Mouse (Mus musculus): ENCODE measurements around the gene Inca1. TPM values are rescaled to one million over a fixed set of nuclear protein-coding genes. Genes with fewer than 3 reads are reported as not detected.

Inca1 gene
- polyA plus RNA-seq, 1 experiment from 2014 or later = 1.1 TPM

DNA sequence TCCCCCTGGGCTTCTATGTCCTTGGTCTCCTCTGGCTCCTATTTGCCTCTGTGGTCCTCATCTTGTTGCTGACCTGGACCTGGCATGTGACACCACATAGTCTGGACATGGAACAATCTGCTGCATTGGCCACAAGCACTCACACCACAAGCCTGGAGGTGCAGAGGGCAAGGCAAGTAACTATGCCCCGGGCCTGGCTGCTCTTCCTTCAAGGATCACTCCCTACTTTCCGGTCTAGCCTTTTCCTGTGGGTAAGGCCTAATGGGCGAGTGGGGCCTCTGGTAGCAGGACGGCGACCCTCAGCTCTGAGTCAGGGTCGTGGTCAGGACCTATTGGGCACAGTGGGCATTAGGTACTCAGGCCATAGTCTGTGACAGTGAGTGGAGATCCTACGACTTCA, 58.7 kb downstream of the Inca1 start:
- H3K4me2 ChIP-seq = no peak overlapping the region
- no peaks in the 10 kb centered on the region for H3K27me3 ChIP-seq (ENCODE audit: insufficient read depth, low read length)
- no peak overlapping the region for H3K4me3 ChIP-seq (ENCODE audit: low read depth, low read length)
- DNase-seq = no peak
- H3K36me3 ChIP-seq (ENCODE audit: insufficient read depth) = peaks cover 27% of the 10 kb centered on the region
- H3K27ac ChIP-seq (ENCODE audit: low read depth) = no peak overlapping the region
- no peak overlapping the region for H3K9ac ChIP-seq
- no peak for ATAC-seq (ENCODE audit: insufficient read depth)
- H3K9me3 ChIP-seq (ENCODE audit: low read depth, low read length) = no peaks in the 10 kb centered on the region
- no peak for TF ChIP-seq CTCF (IDR thresholded peaks at IDR 0.05; ENCODE audit: low read depth)
- peaks cover 6% of the 10 kb centered on the region; the same call in 1 of the 2 replicates for H3K4me1 ChIP-seq (ENCODE audit: insufficient read depth)
- 84% methylated on average over 7 of the region's 7 CpGs for WGBS

DNA sequence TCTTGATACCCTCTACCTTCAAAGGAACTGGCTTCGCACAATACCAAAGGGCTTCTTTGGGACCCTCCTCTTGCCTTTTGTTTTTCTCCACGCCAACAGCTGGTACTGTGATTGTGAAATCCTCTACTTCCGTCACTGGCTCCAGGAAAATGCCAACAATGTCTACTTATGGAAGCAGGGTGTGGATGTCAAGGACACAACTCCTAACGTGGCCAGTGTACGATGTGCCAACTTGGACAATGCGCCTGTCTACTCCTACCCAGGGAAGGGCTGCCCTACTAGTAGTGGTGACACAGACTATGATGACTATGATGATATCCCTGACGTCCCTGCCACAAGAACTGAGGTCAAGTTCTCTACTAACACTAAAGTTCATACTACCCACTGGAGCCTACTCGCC, 60.0 kb downstream of the Inca1 start:
- H3K4me3 ChIP-seq (ENCODE audit: low read depth, low read length) = no peak overlapping the region
- WGBS = 77% methylated on average over 8 of the region's 8 CpGs
- no peak for ATAC-seq (ENCODE audit: insufficient read depth)

GRCm38 (mm10) chr11:70638714-70639278, 61.2 kb downstream of the Inca1 start, which contains the start of gene Gp1ba:
Gene Gp1ba, plus strand, starts transcription at chr11:70639122.
- H3K9ac ChIP-seq = no peak within 1 kb of the TSS
- H3K4me1 ChIP-seq (ENCODE audit: insufficient read depth) = no peaks in the 10 kb centered on the region
- no peaks in the 10 kb centered on the region for H3K9me3 ChIP-seq (ENCODE audit: low read depth, low read length)
- no peak within 1 kb of the TSS for H3K4me3 ChIP-seq (ENCODE audit: low read depth, low read length)
- WGBS = 13% methylated on average over 5 of the region's 5 CpGs
- no peaks in the 10 kb centered on the region for H3K27me3 ChIP-seq (ENCODE audit: insufficient read depth, low read length)
- H3K4me2 ChIP-seq = 0 out of 2 replicates have a peak within 1 kb of the TSS, but pooled peaks have one; percentile 1
- ATAC-seq (ENCODE audit: insufficient read depth) (0 out of 2 replicates have a peak, but pooled peaks have one; percentile 21), DNase-seq (no peak)
- peaks cover 7% of the 10 kb centered on the region; the same call in 1 of the 2 replicates for H3K36me3 ChIP-seq (ENCODE audit: insufficient read depth)
- H3K27ac ChIP-seq (ENCODE audit: low read depth) = peak within 1 kb of the TSS; percentile 37; the same call in 1 of the 2 replicates
- no peak for TF ChIP-seq CTCF (IDR thresholded peaks at IDR 0.05; ENCODE audit: low read depth)

More for the DNA sequence above, 60.0 kb downstream of the Inca1 start:
- DNase-seq = no peak
- Histone ChIP-seq H3K9me3 (ENCODE audit: low read depth, low read length) (no peaks in the 10 kb centered on the region), H3K4me2 (no peak overlapping the region), H3K27ac (ENCODE audit: low read depth) (no peak overlapping the region), H3K4me1 (ENCODE audit: insufficient read depth) (no peaks in the 10 kb centered on the region), H3K27me3 (ENCODE audit: insufficient read depth, low read length) (no peaks in the 10 kb centered on the region), H3K36me3 (ENCODE audit: insufficient read depth) (peaks cover 18% of the 10 kb centered on the region), H3K9ac (no peak overlapping the region)
- TF ChIP-seq CTCF (IDR thresholded peaks at IDR 0.05; ENCODE audit: low read depth) = no peak

Small RNA genes within 50 kb of the gene (microRNA-seq; reads per million reads assigned to microRNA genes)
- gene Mir6925 (ENCODE audit: borderline number of aligned reads) = not detected

Other genes starting within 250 kb of the Inca1 start
- 43.0 and 47.9 TPM in 2 replicates for gene Med11, start 248.2 kb downstream of the Inca1 start, polyA plus RNA-seq (2014; fragmentation: Nextera tagmentation; extraction: Ambion mirVana)
- gene Zmynd15, start 240.7 kb downstream of the Inca1 start, polyA plus RNA-seq (2014; fragmentation: Nextera tagmentation; extraction: Ambion mirVana) = 0.28 and 0.65 TPM in 2 replicates
- 4.9 and 5.8 TPM in 2 replicates for gene Cxcl16, start 240.2 kb downstream of the Inca1 start, polyA plus RNA-seq (2014; fragmentation: Nextera tagmentation; extraction: Ambion mirVana)
- 1.2 and 1.3 TPM in 2 replicates for gene Tm4sf5, start 194.9 kb downstream of the Inca1 start, polyA plus RNA-seq (2014; fragmentation: Nextera tagmentation; extraction: Ambion mirVana)
- gene Vmo1, start 185.5 kb downstream of the Inca1 start, polyA plus RNA-seq (2014; fragmentation: Nextera tagmentation; extraction: Ambion mirVana) = 0.38 TPM in 1 of 2 replicates, not detected in the other
- gene Gltpd2, start 181.0 kb downstream of the Inca1 start, polyA plus RNA-seq (2014; fragmentation: Nextera tagmentation; extraction: Ambion mirVana) = 0.30 and 0.55 TPM in 2 replicates
- 778 and 813 TPM in 2 replicates for gene Psmb6, start 174.8 kb downstream of the Inca1 start, polyA plus RNA-seq (2014; fragmentation: Nextera tagmentation; extraction: Ambion mirVana)
- not detected in 2 replicates for gene Gm40193, start 167.2 kb downstream of the Inca1 start, polyA plus RNA-seq (2014; fragmentation: Nextera tagmentation; extraction: Ambion mirVana)
- gene Pld2, start 160.1 kb downstream of the Inca1 start, polyA plus RNA-seq (2014; fragmentation: Nextera tagmentation; extraction: Ambion mirVana) = 5.9 and 6.4 TPM in 2 replicates
- 15.2 and 15.4 TPM in 2 replicates for gene Mink1, start 137.3 kb downstream of the Inca1 start, polyA plus RNA-seq (2014; fragmentation: Nextera tagmentation; extraction: Ambion mirVana)
- gene 4930544D05Rik, start 84.3 kb downstream of the Inca1 start, polyA plus RNA-seq (2014; fragmentation: Nextera tagmentation; extraction: Ambion mirVana) = not detected in 2 replicates
- gene Chrne, start 80.9 kb downstream of the Inca1 start, polyA plus RNA-seq (2014; fragmentation: Nextera tagmentation; extraction: Ambion mirVana) = not detected in 2 replicates
- gene Gp1ba, start 61.0 kb downstream of the Inca1 start, polyA plus RNA-seq (2014; fragmentation: Nextera tagmentation; extraction: Ambion mirVana) = 0.81 and 1.1 TPM in 2 replicates
- 97.0 and 98.8 TPM in 2 replicates for gene Rnf167, start 52.9 kb downstream of the Inca1 start, polyA plus RNA-seq (2014; fragmentation: Nextera tagmentation; extraction: Ambion mirVana)
- gene Slc25a11, start 52.7 kb downstream of the Inca1 start, polyA plus RNA-seq (2014; fragmentation: Nextera tagmentation; extraction: Ambion mirVana) = 128 and 133 TPM in 2 replicates
- gene Pfn1, start 45.5 kb downstream of the Inca1 start, polyA plus RNA-seq (2014; fragmentation: Nextera tagmentation; extraction: Ambion mirVana) = 2,124 and 2,138 TPM in 2 replicates
- gene Eno3, start 43.0 kb downstream of the Inca1 start, polyA plus RNA-seq (2014; fragmentation: Nextera tagmentation; extraction: Ambion mirVana) = 12.7 and 19.6 TPM in 2 replicates
- 141 and 167 TPM in 2 replicates for gene Spag7, start 30.7 kb downstream of the Inca1 start, polyA plus RNA-seq (2014; fragmentation: Nextera tagmentation; extraction: Ambion mirVana)
- gene Camta2, start 12.1 kb downstream of the Inca1 start, polyA plus RNA-seq (2014; fragmentation: Nextera tagmentation; extraction: Ambion mirVana) = 15.3 and 16.2 TPM in 2 replicates
- 12.4 and 13.7 TPM in 2 replicates for gene Kif1c, start 393 bp upstream of the Inca1 start, polyA plus RNA-seq (2014; fragmentation: Nextera tagmentation; extraction: Ambion mirVana)
- 4.0 and 4.2 TPM in 2 replicates for gene Zfp3, start 64.1 kb upstream of the Inca1 start, polyA plus RNA-seq (2014; fragmentation: Nextera tagmentation; extraction: Ambion mirVana)
- gene Scimp, start 112.4 kb upstream of the Inca1 start, polyA plus RNA-seq (2014; fragmentation: Nextera tagmentation; extraction: Ambion mirVana) = not detected in 2 replicates
- gene Rabep1, start 144.6 kb upstream of the Inca1 start, polyA plus RNA-seq (2014; fragmentation: Nextera tagmentation; extraction: Ambion mirVana) = 32.3 and 32.6 TPM in 2 replicates